ENCODE assay signal across 8 mouse cellular contexts in the genomic region with DNA sequence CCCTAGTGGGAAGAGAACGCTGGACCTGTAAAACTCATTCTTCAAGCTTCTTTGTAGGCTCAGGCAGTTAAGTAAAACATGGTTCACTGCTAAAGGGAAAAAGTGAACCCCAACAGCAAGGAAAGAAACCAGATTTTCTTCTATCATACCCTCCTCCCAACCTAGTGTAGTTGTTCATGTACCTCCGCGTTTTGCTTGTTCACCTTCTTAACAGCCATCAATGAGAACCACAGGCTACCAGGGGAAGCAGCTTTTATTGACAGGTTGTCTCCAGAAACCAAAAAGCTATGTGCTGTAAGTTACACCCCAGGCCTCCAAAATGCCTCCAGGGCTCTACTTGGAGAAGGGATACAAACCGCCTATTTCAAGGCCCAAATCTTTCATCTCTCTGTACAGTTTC. TPM values are rescaled to one million over a fixed set of nuclear protein-coding genes. Genes with fewer than 3 reads are reported as not detected.
DNase-seq lines count a peak whose midpoint lies in the region; ATAC-seq and TF ChIP-seq lines count a peak whose summit lies in the region.

No protein-coding gene starts in this region.

- H3K4me3 ChIP-seq in heart, embryonic 15.5 days = peak overlapping the region; percentile 100; the same call in 1 of the 2 replicates
- H3K4me3 ChIP-seq in cortical plate, adult 2 months (ENCODE audit: insufficient read depth, low read length) = peak overlapping the region; percentile 85
- H3K4me3 ChIP-seq in forebrain, postnatal 0 days (ENCODE audit: low read depth, low read length) = no peak overlapping the region
- peak overlapping the region; percentile 82 for H3K4me3 ChIP-seq in liver, postnatal 0 days (ENCODE audit: low read depth, low read length)

- H3K4me1 ChIP-seq in heart, embryonic 15.5 days (replicated peaks) = peaks cover 23% of the 10 kb centered on the region
- peaks cover 4% of the 10 kb centered on the region; the same call in 1 of the 2 replicates for H3K4me1 ChIP-seq in cortical plate, adult 2 months (ENCODE audit: control insufficient read depth, insufficient read depth, low read length)
- peaks cover 7% of the 10 kb centered on the region for H3K4me1 ChIP-seq in forebrain, postnatal 0 days (ENCODE audit: insufficient read depth)
- H3K4me1 ChIP-seq in liver, postnatal 0 days (ENCODE audit: insufficient read depth) = peaks cover 24% of the 10 kb centered on the region

- TF ChIP-seq POLR2A in cortical plate, adult 2 months (IDR thresholded peaks at IDR 0.05; ENCODE audit: extremely low read depth, insufficient read depth, low read length) = no peak

- peak overlapping the region; percentile 95 for H3K27ac ChIP-seq in heart, embryonic 15.5 days
- H3K27ac ChIP-seq in cortical plate, adult 2 months (ENCODE audit: insufficient read depth, low read length) = peak overlapping the region; percentile 79; the same call in 1 of the 2 replicates
- H3K27ac ChIP-seq in forebrain, postnatal 0 days (ENCODE audit: low read depth, low read length) = peak overlapping the region; percentile 86
- H3K27ac ChIP-seq in liver, postnatal 0 days (ENCODE audit: low read depth) = 0 out of 2 replicates have a peak overlapping the region, but pooled peaks have one; percentile 13

- no peak for TF ChIP-seq EP300 in liver, postnatal 0 days (IDR thresholded peaks at IDR 0.05; ENCODE audit: low read depth)

- 57% methylated on average over 4 of the region's 4 CpGs for WGBS in heart, embryonic 15.5 days
- 67% methylated on average over 4 of the region's 4 CpGs for WGBS in forebrain, postnatal 0 days
- WGBS in liver, postnatal 0 days (ENCODE audit: insufficient replicate concordance) = 67% methylated on average over 4 of the region's 4 CpGs

- DNase-seq in heart, adult 9 months (ENCODE audit: low spot score in 2 of 2) = no peak
- no peak for DNase-seq in forebrain, postnatal 0 days
- no peak for DNase-seq in liver, postnatal 0 days
- DNase-seq in layer of hippocampus, adult 9-10 months (ENCODE audit: low spot score) = no peak
- DNase-seq in adrenal gland, postnatal 10 days = no peak
- DNase-seq in right cerebral cortex, postnatal 4 days = no peak

- H3K36me3 ChIP-seq in heart, embryonic 15.5 days = peaks cover 45% of the 10 kb centered on the region; the same call in 1 of the 2 replicates
- H3K36me3 ChIP-seq in forebrain, postnatal 0 days (ENCODE audit: insufficient read depth) = peaks cover 35% of the 10 kb centered on the region
- peaks cover 24% of the 10 kb centered on the region; the same call in 1 of the 2 replicates for H3K36me3 ChIP-seq in liver, postnatal 0 days (replicated peaks; ENCODE audit: insufficient read depth, low read length)

- peak overlapping the region; percentile 55 for H3K4me2 ChIP-seq in heart, embryonic 15.5 days
- 0 out of 2 replicates have a peak overlapping the region, but pooled peaks have one; percentile 59 for H3K4me2 ChIP-seq in forebrain, postnatal 0 days (ENCODE audit: low read depth)
- peak overlapping the region; percentile 80 for H3K4me2 ChIP-seq in liver, postnatal 0 days (ENCODE audit: low read depth, low read length)

- ATAC-seq in heart, embryonic 15.5 days (replicated peaks; ENCODE audit: insufficient number of reproducible peaks, insufficient read depth, low FRiP score, low read depth) = no peak
- no peak for ATAC-seq in forebrain, postnatal 0 days
- ATAC-seq in liver, postnatal 0 days = no peak

- H3K27me3 ChIP-seq in heart, embryonic 15.5 days = no peaks in the 10 kb centered on the region
- no peaks in the 10 kb centered on the region for H3K27me3 ChIP-seq in forebrain, postnatal 0 days (ENCODE audit: insufficient read depth, low read length)
- no peaks in the 10 kb centered on the region for H3K27me3 ChIP-seq in liver, postnatal 0 days (ENCODE audit: insufficient read depth, low read length)

- H3K9ac ChIP-seq in heart, embryonic 15.5 days = 0 out of 2 replicates have a peak overlapping the region, but pooled peaks have one; percentile 99
- no peak overlapping the region for H3K9ac ChIP-seq in forebrain, postnatal 0 days
- H3K9ac ChIP-seq in liver, postnatal 0 days (replicated peaks) = no peak overlapping the region

- no peaks in the 10 kb centered on the region for H3K9me3 ChIP-seq in heart, embryonic 15.5 days (replicated peaks)
- no peaks in the 10 kb centered on the region for H3K9me3 ChIP-seq in forebrain, postnatal 0 days (ENCODE audit: low read length)
- H3K9me3 ChIP-seq in liver, postnatal 0 days (ENCODE audit: low read length) = no peaks in the 10 kb centered on the region

- no peak for TF ChIP-seq CTCF in cortical plate, adult 2 months (IDR thresholded peaks at IDR 0.05; ENCODE audit: extremely low read depth, insufficient read depth, low read length)
- no peak for TF ChIP-seq CTCF in forebrain, postnatal 0 days (IDR thresholded peaks at IDR 0.05; ENCODE audit: low read depth)
- TF ChIP-seq CTCF in liver, postnatal 0 days (IDR thresholded peaks at IDR 0.05; ENCODE audit: low read depth) = no peak

RNA-seq across cellular contexts. Expression of gene Usp21, which starts 0.5 kb away (rescaled TPM):
- polyA plus RNA-seq in heart, embryonic 15.5 days (2015; fragmentation: Nextera tagmentation; extraction: Ambion mirVana) = 44.9 and 55.6 TPM in 2 replicates
- polyA plus RNA-seq in cortical plate, adult 2 months (2012; rRNA removed) = 70.2 TPM in 2 replicates
- 56.8 and 66.5 TPM in 2 replicates for total RNA-seq in forebrain, postnatal 0 days (2014; rRNA removed)
- 66.4 and 80.4 TPM in 2 replicates for polyA plus RNA-seq in forebrain, postnatal 0 days (2015; fragmentation: Nextera tagmentation; extraction: Ambion mirVana)
- 13.9 and 15.1 TPM in 2 replicates for polyA plus RNA-seq in liver, postnatal 0 days (2015; fragmentation: Nextera tagmentation; extraction: Ambion mirVana)
- total RNA-seq in adrenal gland, postnatal 10 days (2021) = 10 to 100 TPM; 31.8 to 40.2 TPM

RNA-seq across cellular contexts. Expression of gene Ufc1, which starts 6.5 kb away (rescaled TPM):
- polyA plus RNA-seq in heart, embryonic 15.5 days (2015; fragmentation: Nextera tagmentation; extraction: Ambion mirVana) = 83.6 and 85.0 TPM in 2 replicates
- polyA plus RNA-seq in cortical plate, adult 2 months (2012; rRNA removed) = 93.9 and 98.8 TPM in 2 replicates
- total RNA-seq in forebrain, postnatal 0 days (2014; rRNA removed) = 96.6 and 123 TPM in 2 replicates
- 133 and 150 TPM in 2 replicates for polyA plus RNA-seq in forebrain, postnatal 0 days (2015; fragmentation: Nextera tagmentation; extraction: Ambion mirVana)
- 58.1 and 59.6 TPM in 2 replicates for polyA plus RNA-seq in liver, postnatal 0 days (2015; fragmentation: Nextera tagmentation; extraction: Ambion mirVana)
- 100 to 1,000 TPM; 145 to 153 TPM for total RNA-seq in adrenal gland, postnatal 10 days (2021)

RNA-seq across cellular contexts. Expression of gene Ppox, which starts 7.3 kb away (rescaled TPM):
- polyA plus RNA-seq in heart, embryonic 15.5 days (2015; fragmentation: Nextera tagmentation; extraction: Ambion mirVana) = 32.7 and 47.2 TPM in 2 replicates
- polyA plus RNA-seq in cortical plate, adult 2 months (2012; rRNA removed) = 72.1 and 76.9 TPM in 2 replicates
- 26.6 and 30.6 TPM in 2 replicates for total RNA-seq in forebrain, postnatal 0 days (2014; rRNA removed)
- polyA plus RNA-seq in forebrain, postnatal 0 days (2015; fragmentation: Nextera tagmentation; extraction: Ambion mirVana) = 21.1 and 23.3 TPM in 2 replicates
- polyA plus RNA-seq in liver, postnatal 0 days (2015; fragmentation: Nextera tagmentation; extraction: Ambion mirVana) = 61.5 and 69.6 TPM in 2 replicates
- 10 to 100 TPM; 30.8 to 43.8 TPM for total RNA-seq in adrenal gland, postnatal 10 days (2021)

RNA-seq across cellular contexts. Expression of gene B4galt3, which starts 18.2 kb away (rescaled TPM):
- 44.4 and 56.4 TPM in 2 replicates for polyA plus RNA-seq in heart, embryonic 15.5 days (2015; fragmentation: Nextera tagmentation; extraction: Ambion mirVana)
- 73.7 and 74.1 TPM in 2 replicates for polyA plus RNA-seq in cortical plate, adult 2 months (2012; rRNA removed)
- total RNA-seq in forebrain, postnatal 0 days (2014; rRNA removed) = 75.1 and 99.3 TPM in 2 replicates
- 104 and 115 TPM in 2 replicates for polyA plus RNA-seq in forebrain, postnatal 0 days (2015; fragmentation: Nextera tagmentation; extraction: Ambion mirVana)
- polyA plus RNA-seq in liver, postnatal 0 days (2015; fragmentation: Nextera tagmentation; extraction: Ambion mirVana) = 16.0 and 16.7 TPM in 2 replicates
- total RNA-seq in adrenal gland, postnatal 10 days (2021) = 10 to 100 TPM; 28.9 to 34.7 TPM

RNA-seq across cellular contexts. Expression of gene Ndufs2, which starts 37.1 kb away (rescaled TPM):
- polyA plus RNA-seq in heart, embryonic 15.5 days (2015; fragmentation: Nextera tagmentation; extraction: Ambion mirVana) = 514 and 535 TPM in 2 replicates
- 202 and 215 TPM in 2 replicates for polyA plus RNA-seq in cortical plate, adult 2 months (2012; rRNA removed)
- total RNA-seq in forebrain, postnatal 0 days (2014; rRNA removed) = 203 and 270 TPM in 2 replicates
- polyA plus RNA-seq in forebrain, postnatal 0 days (2015; fragmentation: Nextera tagmentation; extraction: Ambion mirVana) = 219 and 243 TPM in 2 replicates
- polyA plus RNA-seq in liver, postnatal 0 days (2015; fragmentation: Nextera tagmentation; extraction: Ambion mirVana) = 158 and 170 TPM in 2 replicates
- total RNA-seq in adrenal gland, postnatal 10 days (2021) = 1,000 to 10,000 TPM in 1 of 2 experiments, 100 to 1,000 TPM in 1; 996 to 1,019 TPM

Comparison
In these comparisons a context has a peak if more than half of its experiments do, and no peak if none do; other contexts are left out.
1. H3K27ac ChIP-seq: peak in every context shown above with its lines; median percentile 95 in heart, embryonic 15.5 days; 86 in forebrain, postnatal 0 days; 79 in cortical plate, adult 2 months; 13 in liver, postnatal 0 days.